Mouse (Mus musculus) heart, adult 2 months (tissue): Measurements from ENCODE around the gene Prdm12.

ENCODE experiments used
- CTCF ChIP-seq: fragments of 200-600 bp; IDR thresholded peaks from 2 replicates; pipeline ENCODE4 v1.8.1; 2022; ENCODE audit warnings: antibody characterized with exemption, mild to moderate bottlenecking, moderate library complexity
- POLR2A ChIP-seq: fragments of 200-500 bp; IDR thresholded peaks from 2 replicates; pipeline ENCODE4 v1.6.1; 2011; ENCODE audit warnings: mild to moderate bottlenecking, low read depth, low read length, control low read depth; ENCODE audit not compliant: insufficient read depth

- TF ChIP-seq CTCF (0 out of 2 replicates have a peak, but pooled peaks have one; percentile 13), POLR2A (no peak)
Observed at GRCm38 (mm10) chr2:31637807-31638206, 2.0 kb upstream of the Prdm12 start.
